Mouse (Mus musculus) hindbrain, embryonic 11.5 days (tissue): ENCODE measurements around the gene Sdk1. TPM values are rescaled to one million over a fixed set of nuclear protein-coding genes. Genes with fewer than 3 reads are reported as not detected.

Source experiments
- ATAC-seq: fragments of 200-750 bp; cut with Nextera tagmentation; 2 replicates; pipeline ENCODE4 v1.8.0; 2017; ENCODE audit warnings: mild to moderate bottlenecking, moderate TSS enrichment, moderate library complexity; ENCODE audit not compliant: low FRiP score
- DNase-seq: peaks from one replicate; pipeline ENCODE4 v3.0.0-alpha.2; 2015; ENCODE audit warnings: low spot score
- H3K27ac ChIP-seq: fragments of 300-500 bp; sonication (generic); 2 replicates; pipeline ENCODE4 v1.5.1; 2014; ENCODE audit warnings: mild to moderate bottlenecking, low read depth, low read length
- H3K27me3 ChIP-seq: fragments of 300-500 bp; sonication (generic); 2 replicates; pipeline ENCODE4 v1.6.1; 2014; ENCODE audit warnings: mild to moderate bottlenecking, low read length, moderate library complexity, mixed read lengths; ENCODE audit not compliant: control insufficient read depth, insufficient read depth
- H3K36me3 ChIP-seq: fragments of 300-500 bp; sonication (generic); 2 replicates; pipeline ENCODE4 v1.6.1; 2014; ENCODE audit warnings: mild to moderate bottlenecking, low read length, moderate library complexity, mixed read lengths; ENCODE audit not compliant: control insufficient read depth, insufficient read depth
- H3K4me1 ChIP-seq: fragments of 300-500 bp; sonication (generic); replicated peaks from 2 replicates; pipeline ENCODE4 v1.6.1; 2014; ENCODE audit warnings: low read length, mixed read lengths; ENCODE audit not compliant: control insufficient read depth, insufficient read depth
- H3K4me2 ChIP-seq: fragments of 300-500 bp; sonication (generic); replicated peaks from 2 replicates; pipeline ENCODE4 v1.6.1; 2014; ENCODE audit warnings: mild to moderate bottlenecking, low read depth, low read length
- H3K4me3 ChIP-seq: fragments of 300-500 bp; sonication (generic); 2 replicates; pipeline ENCODE4 v1.5.1; 2014; ENCODE audit warnings: low read depth, low read length
- H3K9ac ChIP-seq: fragments of 300-500 bp; sonication (generic); 2 replicates; pipeline ENCODE4 v1.6.1; 2014; ENCODE audit warnings: low read depth, low read length
- H3K9me3 ChIP-seq: fragments of 300-500 bp; sonication (generic); 2 replicates; pipeline ENCODE4 v1.6.1; 2016; ENCODE audit warnings: low read length; ENCODE audit not compliant: control insufficient read depth
- WGBS: fragments of 180-500 bp; shearing (Covaris S2); extraction: QIAGEN DNeasy Blood & Tissue Kit; methylation state at CpG from one replicate; pipeline ENCODE4 v1.1.7; 2014; 5-methylcytosine and 5-hydroxymethylcytosine counted together
- polyA plus RNA-seq: library from polyadenylated mRNA; unstranded; fragments of >200 nt; fragmentation: Nextera tagmentation; extraction: Ambion mirVana; gene quantifications from 2 replicates; pipeline ENCODE4 v1.2.1, GENCODE M21; 2014

The Sdk1 gene
- polyA plus RNA-seq, 1 experiment from 2014 or later = 1.1 TPM

GRCm38 (mm10) chr5:142228957-142229810 lies 987.9 kb downstream of the Sdk1 start:
- DNase-seq (no peak), ATAC-seq (peak; percentile 35; the same call in 1 of the 2 replicates)
- Histone ChIP-seq H3K36me3 (no peaks in the 10 kb centered on the region), H3K9me3 (no peaks in the 10 kb centered on the region), H3K27ac (no peak overlapping the region), H3K9ac (no peak overlapping the region), H3K4me1 (no peaks in the 10 kb centered on the region), H3K4me2 (no peak overlapping the region), H3K4me3 (no peak overlapping the region), H3K27me3 (no peaks in the 10 kb centered on the region)
- WGBS = 74% methylated on average over 18 of the region's 18 CpGs

DNA sequence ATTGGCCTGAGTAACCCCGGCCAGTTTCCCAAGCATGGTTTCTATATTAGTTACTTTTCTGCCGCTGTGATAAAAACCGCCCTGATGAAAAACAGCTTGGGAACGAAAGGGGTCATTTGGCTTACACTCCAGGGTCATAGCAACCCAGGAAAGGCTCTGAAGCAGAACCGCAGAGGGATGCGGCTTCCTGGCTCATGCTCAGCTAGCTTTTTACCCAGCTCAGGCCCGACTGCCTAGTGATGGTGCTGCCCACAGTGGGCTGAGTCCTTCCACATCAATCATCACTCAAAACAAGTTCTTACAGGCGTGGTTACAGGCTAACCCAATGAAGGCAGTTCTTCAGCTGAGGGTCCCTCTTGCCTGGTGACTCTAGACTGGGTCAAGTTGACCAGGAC lies 988.5 kb downstream of the Sdk1 start:
- Histone ChIP-seq H3K4me2 (no peak overlapping the region), H3K9me3 (no peaks in the 10 kb centered on the region), H3K27me3 (no peaks in the 10 kb centered on the region), H3K4me3 (no peak overlapping the region), H3K9ac (no peak overlapping the region), H3K4me1 (no peaks in the 10 kb centered on the region), H3K27ac (no peak overlapping the region), H3K36me3 (no peaks in the 10 kb centered on the region)
- ATAC-seq (no peak), DNase-seq (no peak)
- 86% methylated on average over 8 of the region's 8 CpGs for WGBS

DNA sequence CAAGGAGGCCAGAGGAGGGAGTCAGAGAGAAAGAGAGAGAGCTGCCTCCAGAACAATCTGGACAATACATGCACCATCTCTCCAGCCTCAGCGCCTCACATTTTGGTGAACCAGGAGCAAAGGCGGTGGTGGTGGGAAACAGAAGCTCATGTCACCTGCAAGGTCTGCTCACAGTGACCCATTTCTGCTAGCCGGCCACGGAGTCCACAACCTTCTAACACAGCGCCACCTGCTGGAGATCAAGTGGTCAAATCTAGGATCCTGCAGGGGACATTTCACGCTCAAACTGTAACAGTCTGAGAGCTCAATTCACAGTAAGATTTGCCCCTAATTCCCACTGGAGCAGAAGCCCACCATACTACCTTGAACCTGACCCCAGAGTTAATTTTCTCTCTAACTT lies 999.0 kb downstream of the Sdk1 start:
- Histone ChIP-seq H3K4me2 (no peak overlapping the region), H3K36me3 (no peaks in the 10 kb centered on the region), H3K27ac (no peak overlapping the region), H3K4me1 (no peaks in the 10 kb centered on the region), H3K27me3 (no peaks in the 10 kb centered on the region), H3K4me3 (no peak overlapping the region), H3K9me3 (no peaks in the 10 kb centered on the region), H3K9ac (no peak overlapping the region)
- ATAC-seq = no peak
- no peak for DNase-seq
- 90% methylated on average over 6 of the region's 6 CpGs for WGBS

GRCm38 (mm10) chr5:142242597-142242996 lies 1001.3 kb downstream of the Sdk1 start:
- no peaks in the 10 kb centered on the region for H3K9me3 ChIP-seq
- H3K4me1 ChIP-seq = no peaks in the 10 kb centered on the region
- H3K4me3 ChIP-seq = no peak overlapping the region
- H3K27ac ChIP-seq = no peak overlapping the region
- no peak for ATAC-seq
- H3K27me3 ChIP-seq = no peaks in the 10 kb centered on the region
- H3K4me2 ChIP-seq = no peak overlapping the region
- 56% methylated on average over 3 of the region's 3 CpGs for WGBS
- no peak overlapping the region for H3K9ac ChIP-seq
- H3K36me3 ChIP-seq = no peaks in the 10 kb centered on the region
- no peak for DNase-seq

DNA sequence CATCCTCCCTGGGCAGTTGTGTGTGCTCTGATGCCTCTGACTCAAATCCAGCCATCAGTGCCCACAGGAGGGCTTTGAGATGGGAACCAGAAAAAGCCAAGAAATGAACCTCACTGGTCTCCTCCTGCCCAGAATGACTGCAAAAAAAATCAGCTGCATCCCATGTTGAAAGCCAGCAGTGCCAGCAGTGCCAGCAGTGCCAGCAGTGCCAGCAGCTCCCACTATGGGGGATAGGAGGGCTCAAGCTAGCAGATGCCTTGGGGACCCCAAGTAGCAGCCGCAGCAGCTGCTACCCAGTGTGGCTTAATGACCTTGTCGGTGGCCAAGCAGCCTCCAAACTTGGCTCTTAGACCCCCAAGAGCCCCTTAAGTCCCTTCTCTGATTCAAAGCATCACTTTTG lies 1001.8 kb downstream of the Sdk1 start:
- H3K27ac ChIP-seq = no peak overlapping the region
- no peaks in the 10 kb centered on the region for H3K9me3 ChIP-seq
- H3K9ac ChIP-seq = no peak overlapping the region
- no peaks in the 10 kb centered on the region for H3K4me1 ChIP-seq
- no peak overlapping the region for H3K4me3 ChIP-seq
- ATAC-seq (no peak), DNase-seq (no peak)
- H3K4me2 ChIP-seq = no peak overlapping the region
- WGBS = 81% methylated on average over 2 of the region's 2 CpGs
- H3K36me3 ChIP-seq = no peaks in the 10 kb centered on the region
- no peaks in the 10 kb centered on the region for H3K27me3 ChIP-seq

DNA sequence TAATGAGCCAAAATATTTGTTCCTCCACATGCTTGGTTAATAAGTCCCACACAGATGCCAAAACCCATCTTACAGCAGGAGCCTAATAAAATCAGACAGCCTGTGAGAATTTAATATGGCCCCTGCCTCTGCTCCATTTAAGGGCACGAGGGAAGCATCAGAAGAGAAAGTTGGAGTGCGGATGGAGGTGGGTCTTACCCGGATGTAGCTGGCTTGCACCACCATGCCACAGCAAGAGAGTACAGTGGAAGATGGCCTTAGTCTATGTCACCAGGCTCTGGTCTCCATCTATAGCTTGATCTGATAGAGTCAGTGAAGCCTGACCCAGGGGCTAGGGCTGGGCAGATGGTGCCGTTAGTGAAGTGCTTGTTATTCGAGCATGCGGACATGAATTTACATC lies 1014.9 kb downstream of the Sdk1 start:
- Histone ChIP-seq H3K9ac (no peak overlapping the region), H3K27me3 (no peaks in the 10 kb centered on the region), H3K4me2 (no peak overlapping the region), H3K9me3 (no peaks in the 10 kb centered on the region), H3K36me3 (no peaks in the 10 kb centered on the region), H3K4me3 (no peak overlapping the region), H3K4me1 (no peaks in the 10 kb centered on the region), H3K27ac (no peak overlapping the region)
- ATAC-seq = no peak
- WGBS = 82% methylated on average over 6 of the region's 6 CpGs
- DNase-seq = no peak

- Histone ChIP-seq H3K9me3 (no peaks in the 10 kb centered on the region), H3K4me3 (no peak overlapping the region), H3K9ac (no peak overlapping the region), H3K4me1 (no peaks in the 10 kb centered on the region), H3K27ac (no peak overlapping the region), H3K27me3 (no peaks in the 10 kb centered on the region), H3K4me2 (no peak overlapping the region), H3K36me3 (no peaks in the 10 kb centered on the region)
- WGBS = 88% methylated on average over 7 of the region's 7 CpGs
- DNase-seq (no peak), ATAC-seq (no peak)
These were observed 1017.4 kb downstream of the Sdk1 start for GRCm38 (mm10) chr5:142258716-142259115.

DNA sequence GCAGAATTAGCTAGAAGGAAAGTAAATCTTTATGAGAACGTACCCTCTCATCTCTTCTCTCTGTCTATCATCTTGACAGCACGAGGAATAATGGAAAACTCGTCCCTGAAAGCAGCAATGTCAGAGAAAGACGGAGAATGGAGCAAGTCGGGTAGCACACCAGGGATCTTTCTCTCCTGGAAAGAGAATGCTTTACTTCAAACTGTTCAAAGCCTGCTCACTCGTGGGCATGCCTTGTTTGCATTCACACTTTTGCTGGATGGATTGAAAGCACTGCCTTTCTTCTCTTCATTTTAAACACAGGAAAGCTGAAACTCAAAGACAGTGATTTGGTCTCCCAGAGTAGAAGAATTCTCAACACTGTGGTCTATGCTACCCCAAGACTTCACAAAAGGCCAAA lies 1020.8 kb downstream of the Sdk1 start:
- Histone ChIP-seq H3K27ac (no peak overlapping the region), H3K9me3 (no peaks in the 10 kb centered on the region), H3K4me2 (no peak overlapping the region), H3K9ac (no peak overlapping the region), H3K36me3 (no peaks in the 10 kb centered on the region), H3K27me3 (no peaks in the 10 kb centered on the region), H3K4me1 (no peaks in the 10 kb centered on the region), H3K4me3 (no peak overlapping the region)
- WGBS = 44% methylated on average over 6 of the region's 6 CpGs
- DNase-seq = no peak
- no peak for ATAC-seq
